Mouse (Mus musculus) neural tube, embryonic 10.5 days (tissue): Measurements from ENCODE around the gene Cxcl12.

ENCODE experiments used
- DNase-seq: peaks from one replicate; pipeline ENCODE4 v3.0.0-alpha.2; 2017; ENCODE audit warnings: low spot score; ENCODE audit errors: extremely low spot score

Gene Cxcl12

DNA sequence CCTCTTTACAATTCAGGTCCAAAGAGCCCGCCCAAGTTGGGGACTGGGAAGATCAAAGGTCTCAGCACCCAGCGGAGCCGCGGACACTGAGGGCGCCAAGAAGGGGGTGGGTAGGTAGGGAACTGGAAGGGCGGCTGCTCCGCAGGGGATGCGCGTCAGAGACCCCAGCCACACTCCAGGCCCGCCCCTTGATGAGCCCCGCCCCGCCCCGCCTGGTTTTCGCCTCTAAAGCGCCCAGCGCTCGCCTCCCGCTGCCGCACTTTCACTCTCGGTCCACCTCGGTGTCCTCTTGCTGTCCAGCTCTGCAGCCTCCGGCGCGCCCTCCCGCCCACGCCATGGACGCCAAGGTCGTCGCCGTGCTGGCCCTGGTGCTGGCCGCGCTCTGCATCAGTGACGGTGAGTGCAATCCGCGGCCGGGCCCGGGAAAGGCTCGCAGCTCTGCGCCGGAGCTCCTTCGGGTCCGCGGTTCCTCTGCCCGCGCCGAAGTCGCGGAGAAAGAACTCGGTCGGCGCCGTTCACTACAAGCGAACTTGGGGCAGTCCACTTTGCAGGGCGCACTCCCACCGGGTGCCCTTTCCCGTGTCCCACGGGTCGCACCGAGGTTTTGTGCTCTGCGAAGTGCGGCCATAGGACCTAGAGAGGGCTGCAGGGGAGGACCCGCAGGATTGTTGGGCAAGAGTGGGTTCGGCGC, at the start of gene Cxcl12:
Gene Cxcl12, plus strand, starts transcription at position 215 of the 691 bp plus-strand sequence.
- DNase-seq = peak; percentile 83

DNA sequence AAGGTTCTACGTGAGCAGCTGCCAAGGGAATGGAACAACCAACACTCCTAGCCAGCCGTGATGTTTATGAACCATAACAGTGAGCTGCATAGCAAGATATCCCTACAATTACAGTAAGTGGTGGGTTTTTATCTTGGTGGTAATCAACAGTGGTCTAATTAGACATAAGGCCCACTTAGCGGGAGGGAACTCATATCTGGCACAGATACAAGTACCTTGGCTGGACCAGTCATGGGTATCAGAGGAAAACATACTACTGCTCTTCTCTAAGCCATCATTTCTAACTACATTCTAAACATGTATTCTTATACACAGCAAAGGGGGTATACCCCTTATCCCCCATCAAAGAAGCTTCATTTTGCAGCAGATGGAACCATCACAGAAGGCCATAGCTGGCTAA, 46.3 kb upstream of the Cxcl12 start:
- DNase-seq = no peak

DNA sequence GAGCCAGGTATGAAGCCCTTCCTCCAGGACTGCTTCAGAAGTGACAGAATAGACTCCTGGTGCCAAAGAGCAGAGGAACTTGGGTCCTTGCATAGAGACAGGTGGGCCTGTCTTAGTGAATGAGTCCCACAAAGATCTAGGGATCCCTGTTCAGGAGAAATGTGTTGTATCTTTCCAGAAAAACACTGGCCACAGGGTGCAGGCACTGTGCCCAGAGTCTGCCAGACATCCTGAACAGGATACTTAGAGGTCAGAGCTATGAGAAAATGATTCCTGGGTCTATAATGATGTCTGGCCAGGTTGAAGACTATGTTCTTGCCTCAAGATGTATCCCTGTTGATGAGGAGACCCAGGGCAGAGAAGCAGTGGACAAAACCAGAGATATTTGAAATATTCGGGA, 42.0 kb upstream of the Cxcl12 start:
- DNase-seq = no peak

DNA sequence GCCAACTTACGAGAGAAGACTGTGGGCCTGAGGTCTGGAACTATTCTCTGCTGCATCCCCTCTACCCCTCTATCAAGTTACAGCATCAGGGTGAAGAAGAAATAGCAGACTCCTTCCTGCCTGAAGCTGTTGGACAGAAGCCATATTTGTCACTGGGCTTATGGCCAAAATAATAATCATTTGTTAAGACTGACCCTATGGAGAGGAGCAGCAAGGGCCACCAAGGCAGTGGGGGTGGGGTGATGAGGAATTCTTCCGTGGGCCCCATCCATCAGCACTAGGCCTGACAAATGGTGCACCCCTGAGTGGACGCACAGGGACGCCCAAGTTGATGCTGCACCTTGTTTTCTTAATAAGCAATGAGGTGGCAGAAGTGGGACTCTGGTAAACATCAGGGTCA, 38.9 kb upstream of the Cxcl12 start:
- no peak for DNase-seq

DNA sequence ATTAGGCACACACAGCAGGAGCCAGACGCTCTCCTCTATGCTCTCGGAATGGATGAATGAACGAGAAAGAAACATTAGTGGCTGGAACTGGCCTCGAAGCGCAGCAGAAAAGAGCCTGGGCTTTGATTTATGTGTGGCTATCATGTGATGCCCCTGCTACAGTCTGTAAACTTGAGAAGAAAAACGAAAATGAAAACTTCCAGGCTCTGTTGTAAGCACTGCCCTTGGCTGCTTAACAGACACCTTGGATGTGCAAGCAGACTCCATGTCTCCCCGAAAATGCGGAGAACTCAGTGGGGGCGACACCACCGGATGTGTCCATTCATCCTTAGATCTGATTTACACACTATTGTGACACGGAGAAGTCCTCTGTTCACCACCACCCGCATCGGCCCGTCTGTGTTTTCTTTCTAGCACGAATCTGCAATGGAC, 37.6 kb upstream of the Cxcl12 start:
- peak; percentile 40 for DNase-seq

DNA sequence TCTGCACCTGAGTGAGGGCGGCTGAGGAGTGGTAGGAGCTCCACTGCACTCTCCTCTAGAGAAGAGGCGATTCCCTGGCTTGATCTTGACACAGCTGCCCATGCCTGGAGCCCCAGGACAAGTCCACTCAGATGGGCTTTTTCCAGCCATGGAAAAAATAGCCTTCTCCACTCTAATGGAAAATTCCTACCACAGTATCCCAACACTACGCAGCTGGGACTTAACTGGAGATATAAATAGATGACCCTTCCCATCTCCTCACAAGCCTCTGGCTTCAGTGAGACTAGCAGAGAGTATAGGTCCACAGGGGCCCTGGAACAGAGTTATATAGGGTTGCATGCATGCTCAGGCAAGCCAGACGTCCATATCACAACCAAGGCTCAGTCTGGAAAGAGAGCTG, 33.8 kb upstream of the Cxcl12 start:
- DNase-seq = no peak

DNA sequence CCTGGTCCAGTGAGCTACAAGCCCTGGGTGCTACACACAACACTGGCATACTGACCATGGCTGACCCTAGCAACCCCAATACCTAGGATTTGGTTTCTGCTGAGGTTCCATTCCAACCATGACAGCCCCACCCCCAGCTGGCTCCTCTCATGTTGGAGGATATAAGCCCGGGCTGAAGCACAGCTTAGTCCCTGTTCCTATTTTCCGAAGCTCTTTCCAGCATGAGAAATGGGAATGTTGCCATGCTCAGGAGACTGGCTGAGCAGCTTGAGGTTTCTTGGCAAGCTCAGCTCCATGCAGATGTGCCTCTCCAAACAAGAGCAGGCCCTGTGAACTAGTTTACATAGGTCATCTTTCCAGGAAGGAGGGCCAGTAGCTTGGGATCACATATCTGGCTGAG, 30.6 kb upstream of the Cxcl12 start:
- no peak for DNase-seq

DNA sequence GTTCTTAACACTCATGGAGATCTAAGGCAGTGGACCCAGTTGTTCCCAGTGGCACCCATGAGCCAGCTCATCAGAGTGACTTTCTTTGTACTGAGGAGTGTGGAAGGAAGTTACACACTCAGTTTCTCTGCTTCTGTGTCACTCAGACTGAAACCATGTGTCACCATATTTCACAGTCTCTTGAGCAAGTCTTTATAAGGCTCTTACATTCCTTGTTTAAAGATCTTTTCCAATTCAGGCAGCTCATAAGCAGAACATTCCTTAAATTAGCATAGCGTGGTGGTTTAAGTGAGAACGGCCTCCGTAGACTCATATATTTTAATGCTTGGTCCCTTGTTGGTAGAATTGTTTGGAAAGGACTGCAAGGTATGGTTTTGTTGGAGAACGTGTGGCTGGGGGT, 27.4 kb upstream of the Cxcl12 start:
- DNase-seq = no peak

DNA sequence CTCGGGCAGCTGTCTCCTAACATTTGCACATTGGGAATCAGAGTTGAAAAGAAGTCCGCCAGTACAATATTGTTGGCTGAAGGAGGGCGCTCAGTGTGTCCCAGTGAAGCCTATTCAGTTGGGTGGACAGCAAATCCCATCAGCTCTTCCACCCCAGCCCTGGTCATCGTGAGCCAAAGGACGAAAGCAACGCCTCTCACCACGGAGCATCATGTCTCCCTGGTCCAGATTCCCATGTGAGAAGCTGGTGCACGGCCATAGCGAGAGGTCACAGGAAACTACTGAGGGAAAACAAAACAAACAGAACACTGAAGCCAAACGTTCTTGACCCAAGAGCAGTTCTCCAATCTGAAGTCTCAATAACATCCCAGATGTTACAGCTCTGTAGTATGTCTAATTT, 21.4 kb upstream of the Cxcl12 start:
- no peak for DNase-seq

DNA sequence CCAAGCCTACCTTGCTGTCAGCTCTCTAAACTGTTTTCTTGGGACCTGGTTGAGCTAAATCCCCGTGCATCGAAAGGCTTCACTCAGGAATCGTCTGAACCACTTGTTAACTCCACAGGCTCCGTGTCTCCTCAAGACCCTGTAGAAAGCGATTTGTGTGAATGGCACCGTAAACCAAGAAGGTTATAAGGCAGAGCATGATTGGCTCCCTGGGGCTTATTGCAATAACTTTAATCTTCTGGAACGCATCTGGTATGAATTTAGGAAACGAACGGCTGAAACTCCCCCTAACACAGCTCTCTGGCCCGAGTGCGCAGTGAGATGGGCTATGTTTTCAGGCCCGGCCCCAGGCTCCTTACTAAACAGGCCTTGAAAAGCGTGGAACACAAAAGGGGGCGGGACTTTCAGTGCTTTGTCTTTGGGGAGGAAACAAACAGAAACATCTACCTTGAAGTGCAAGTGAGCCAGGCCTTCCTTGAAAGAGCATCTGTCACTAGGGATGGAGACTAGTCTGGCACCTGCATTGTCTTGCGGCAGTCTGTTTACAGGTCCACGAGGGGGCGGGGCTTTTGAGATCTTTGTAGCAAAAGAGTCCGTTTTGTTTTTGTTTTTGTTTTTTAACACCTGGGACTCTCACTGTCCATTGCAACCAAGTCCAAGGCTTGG, 16.7 kb upstream of the Cxcl12 start:
- DNase-seq = peak; percentile 34

DNA sequence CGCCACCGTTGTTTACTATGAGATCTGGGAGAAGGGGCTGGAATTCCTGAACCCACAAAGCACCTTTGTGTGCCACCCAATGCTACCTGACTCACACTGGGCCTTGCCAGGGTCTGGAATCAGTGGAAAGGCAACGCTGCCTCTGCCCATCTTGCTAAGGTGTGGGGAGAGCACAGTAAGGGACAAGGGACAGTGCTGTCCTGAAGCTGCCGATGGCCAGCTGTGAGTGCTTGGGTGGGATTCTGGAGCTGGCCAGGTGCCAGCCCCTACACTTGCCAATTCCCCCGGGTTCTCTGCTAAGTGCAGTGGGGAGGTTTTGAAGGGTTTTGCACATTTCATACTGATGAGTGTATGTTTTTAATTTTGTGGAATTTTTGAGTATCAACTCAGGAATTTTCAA, 15.3 kb upstream of the Cxcl12 start:
- no peak for DNase-seq

DNA sequence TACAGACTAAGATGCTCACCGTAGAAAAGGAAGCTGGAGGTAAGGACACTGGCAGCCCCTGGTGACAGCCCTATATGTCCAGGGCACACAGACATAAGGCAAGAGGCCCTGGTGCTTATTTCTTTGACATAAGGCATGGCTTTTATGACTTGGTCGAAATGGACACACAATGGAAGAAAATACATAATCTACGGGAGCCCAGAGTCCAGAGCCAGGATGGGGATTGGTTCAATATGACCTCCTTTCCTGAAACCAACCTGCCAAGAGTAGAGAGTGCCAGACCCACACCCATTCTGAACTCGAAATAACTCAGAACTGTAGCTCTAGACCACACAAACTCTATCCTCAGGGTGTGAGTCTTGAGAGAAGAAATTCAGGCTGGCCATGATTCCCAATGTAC, 11.5 kb upstream of the Cxcl12 start:
- DNase-seq = no peak

DNA sequence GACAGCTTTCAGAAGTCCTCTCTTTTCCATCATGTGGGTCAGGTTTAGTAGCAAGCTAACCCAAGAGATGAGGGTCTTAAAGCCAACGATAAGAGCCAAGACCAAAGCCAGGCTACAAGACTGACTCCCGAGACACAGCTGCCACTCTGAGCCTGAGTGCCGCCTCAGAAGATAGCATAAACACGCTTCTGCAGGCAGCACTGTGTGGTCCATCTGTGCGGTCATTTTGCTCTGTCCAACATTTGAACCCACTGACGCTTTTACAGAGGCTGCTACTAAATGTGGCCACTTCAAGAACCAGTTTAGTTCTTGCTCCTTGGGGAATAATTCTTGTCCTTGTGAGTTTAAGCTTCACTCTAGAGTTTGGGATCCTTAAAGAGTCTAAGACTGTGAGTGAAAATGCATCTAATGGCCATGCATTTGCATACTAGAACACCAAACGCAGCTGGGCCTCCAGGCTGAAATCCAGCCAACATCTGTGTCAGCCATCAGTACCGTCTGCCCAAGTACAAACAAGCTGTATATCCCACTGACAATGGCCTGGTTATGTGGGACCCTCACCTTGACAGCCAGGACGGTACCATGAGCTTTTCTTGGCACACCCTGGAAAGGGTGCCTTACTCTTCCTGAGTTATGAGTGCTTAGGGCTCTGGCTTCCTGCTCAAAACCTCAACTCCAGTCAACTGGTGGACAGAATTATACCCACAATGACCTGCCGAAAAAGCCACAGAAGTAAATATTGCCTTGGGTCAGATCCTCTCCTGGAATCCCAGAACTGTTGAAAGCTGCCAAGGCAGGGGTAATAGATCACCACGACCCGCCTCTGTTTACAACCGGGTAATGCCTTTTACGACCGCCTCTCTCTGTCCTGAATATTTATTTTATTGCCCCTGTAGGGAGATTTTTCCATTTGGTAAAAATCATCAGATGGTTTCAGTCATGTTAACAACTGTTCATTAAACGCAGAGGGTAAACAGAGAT, 8.3 kb upstream of the Cxcl12 start:
- DNase-seq = no peak

DNA sequence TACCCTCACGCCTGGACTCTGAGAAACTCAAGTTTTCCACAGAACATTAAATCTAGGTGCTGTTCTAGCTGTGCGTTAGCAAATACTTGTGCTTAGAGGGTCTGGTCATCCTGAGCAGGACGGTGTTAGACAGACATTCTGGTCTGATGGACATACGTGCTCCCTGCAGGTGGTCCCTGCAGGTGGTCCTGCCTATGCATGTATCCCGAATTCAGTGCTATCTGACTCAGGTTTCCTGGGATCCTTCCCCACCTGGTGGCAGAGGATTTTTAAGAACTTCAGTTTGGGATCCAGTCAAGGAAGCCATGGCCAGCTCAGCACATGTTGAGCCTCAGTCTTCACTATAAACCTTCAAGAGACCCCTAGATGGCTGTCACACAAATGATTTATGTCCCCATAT, 4.8 kb upstream of the Cxcl12 start:
- no peak for DNase-seq

DNA sequence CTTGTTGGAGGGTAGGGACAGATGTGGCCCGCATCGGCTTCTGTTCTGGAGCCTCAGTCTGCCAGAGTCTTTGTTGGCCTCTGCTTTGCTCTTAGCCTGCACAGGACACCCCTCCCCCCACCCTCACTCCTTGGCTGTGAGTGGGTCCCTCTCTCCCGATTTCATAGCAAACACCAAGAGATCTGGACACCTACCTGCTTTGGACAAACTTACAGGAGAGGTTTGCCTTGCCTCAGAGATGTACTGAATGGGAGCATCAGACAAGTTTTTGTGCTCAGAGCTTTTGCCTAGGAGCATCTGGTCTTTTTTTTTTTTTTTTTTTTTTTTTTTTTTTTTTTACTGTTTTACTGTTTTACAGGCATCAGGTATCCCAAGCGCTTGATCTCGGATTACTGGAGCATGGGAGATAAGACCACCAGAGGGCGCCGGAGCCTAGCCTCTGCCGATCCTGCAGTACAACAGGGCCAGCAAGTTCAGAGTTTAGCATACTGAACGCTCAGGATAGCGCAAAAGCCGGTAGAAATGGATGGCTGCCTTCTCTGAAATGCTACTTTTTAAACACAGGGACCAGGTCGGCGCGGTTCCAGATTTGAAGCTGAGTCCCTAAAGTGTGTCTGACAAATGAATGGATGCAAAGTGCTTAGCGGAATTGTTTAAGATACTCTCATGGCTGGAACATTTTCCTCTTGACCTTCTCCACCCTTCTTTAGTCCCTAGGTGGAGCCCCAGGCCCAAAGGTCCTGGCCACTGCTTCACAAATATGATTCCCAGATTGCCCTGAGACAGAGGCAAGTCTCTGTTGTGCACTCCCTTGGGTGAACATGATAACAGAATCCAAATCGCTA, 1.5 kb upstream of the Cxcl12 start:
- peak; percentile 89 for DNase-seq

DNA sequence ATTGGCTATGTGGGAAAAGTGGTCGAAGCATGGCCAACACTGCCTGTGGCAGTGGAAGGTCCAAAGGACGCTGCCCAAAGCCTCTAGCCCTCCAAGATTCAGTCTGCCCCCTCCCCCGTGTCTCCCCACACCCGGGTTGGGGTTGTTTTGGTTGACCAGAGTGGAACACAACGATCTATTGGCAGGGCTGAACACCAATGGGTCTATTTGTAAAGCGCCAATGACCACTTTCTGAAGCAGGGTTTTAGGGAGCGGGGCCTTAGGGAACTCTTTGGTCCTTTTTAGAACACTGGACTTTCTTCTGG, 957 bp upstream of the Cxcl12 start:
- no peak for DNase-seq

DNA sequence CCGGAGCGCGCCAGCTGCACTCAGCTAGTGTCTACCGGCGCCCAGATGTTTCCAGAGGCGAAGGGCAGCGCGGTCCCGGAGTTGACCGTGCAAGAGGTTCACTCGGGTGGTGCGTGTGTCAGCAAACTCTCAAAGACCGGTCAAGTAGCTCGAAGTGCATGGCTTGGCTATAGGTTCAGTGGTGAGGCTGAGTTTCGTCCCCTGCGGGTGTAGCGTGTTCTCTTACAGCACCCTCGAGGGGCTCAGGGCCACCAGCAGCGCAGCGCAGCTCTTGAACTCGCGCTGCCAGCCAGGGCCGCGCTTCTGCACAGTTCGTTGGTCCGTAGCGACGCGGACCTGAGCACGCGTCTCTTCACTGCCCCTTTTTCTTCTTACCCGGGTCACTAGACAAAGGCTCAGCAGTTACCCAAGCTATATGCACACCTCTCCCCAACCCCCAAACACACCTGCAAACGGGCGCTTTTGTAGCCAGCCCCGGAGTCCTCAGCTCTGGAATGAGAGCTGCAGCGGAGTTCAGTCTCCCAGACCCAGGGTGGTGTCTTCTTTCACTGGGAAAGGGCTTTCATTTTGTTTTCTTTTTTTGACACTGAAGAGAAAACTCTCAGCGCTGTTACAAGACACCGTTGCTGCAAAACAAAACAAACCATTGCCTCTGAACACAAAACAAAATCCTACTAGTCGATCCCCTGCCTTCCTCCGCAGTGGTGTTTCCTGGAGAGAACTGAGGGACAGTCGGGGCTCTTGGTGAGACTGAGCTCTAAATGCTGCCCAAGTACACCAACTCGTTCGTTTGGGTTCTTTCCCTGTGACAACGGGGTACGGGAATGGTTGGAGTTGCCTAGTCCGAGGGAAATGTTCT, 945 bp downstream of the Cxcl12 start:
- DNase-seq = peak; percentile 71

DNA sequence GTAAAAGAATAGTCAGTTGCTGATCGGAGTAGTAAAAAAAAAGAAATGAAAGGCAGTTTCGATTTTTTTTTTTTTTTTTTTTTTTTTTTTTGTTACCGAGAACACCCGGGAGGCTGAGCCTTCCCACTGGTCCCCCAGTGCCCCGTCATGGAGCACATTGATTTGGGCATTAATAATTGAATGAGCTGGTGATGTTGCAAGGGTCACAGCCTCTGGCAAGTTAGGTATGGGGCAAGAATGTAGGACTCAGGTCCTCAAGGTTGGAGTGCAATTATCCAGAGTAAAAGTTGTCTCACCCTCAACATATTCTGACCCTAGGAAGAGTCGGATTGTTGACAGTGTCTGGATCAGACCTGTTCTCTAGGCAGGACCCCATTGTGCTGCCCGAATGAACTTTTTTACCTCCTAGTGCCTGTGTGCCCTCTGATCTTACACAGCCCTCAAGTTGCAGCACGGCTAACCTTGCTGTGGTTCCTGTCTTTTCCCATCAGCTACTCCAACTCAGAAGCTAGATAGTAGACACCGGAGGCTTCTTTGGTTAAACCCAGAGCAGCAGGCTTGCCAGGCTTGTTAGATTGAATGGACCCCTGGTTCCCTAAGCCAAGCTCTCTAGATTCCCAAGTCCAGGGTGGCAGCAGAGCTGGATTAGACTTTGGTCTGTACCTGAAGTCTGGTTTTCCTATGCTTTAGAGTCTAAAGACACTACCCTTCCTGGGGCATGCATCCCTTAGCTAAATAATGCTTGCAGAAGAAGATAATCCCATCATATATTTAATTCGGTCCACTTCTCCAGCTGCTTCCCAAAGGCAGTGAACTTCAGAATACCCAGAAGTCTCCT, 1.8 kb downstream of the Cxcl12 start:
- peak; percentile 29 for DNase-seq

DNA sequence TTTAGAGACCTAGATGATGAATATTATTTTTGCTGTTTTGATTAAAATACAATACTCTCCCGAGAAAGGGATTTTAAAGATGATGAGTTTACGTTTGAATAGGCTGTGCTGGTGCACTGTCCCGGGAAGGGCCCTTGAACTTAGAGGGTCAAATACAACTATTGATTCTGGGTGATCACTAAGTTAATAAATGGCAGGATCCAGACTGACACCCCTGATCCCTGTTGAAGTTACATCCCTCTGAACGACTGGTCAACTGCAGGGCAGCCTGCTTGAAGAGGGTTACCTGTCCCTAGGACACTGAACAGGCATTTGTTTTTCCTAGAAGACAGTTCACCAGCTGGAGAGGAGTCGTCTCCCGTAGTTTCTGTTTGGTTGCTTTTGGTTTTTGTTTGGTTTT, 4.0 kb downstream of the Cxcl12 start:
- no peak for DNase-seq

DNA sequence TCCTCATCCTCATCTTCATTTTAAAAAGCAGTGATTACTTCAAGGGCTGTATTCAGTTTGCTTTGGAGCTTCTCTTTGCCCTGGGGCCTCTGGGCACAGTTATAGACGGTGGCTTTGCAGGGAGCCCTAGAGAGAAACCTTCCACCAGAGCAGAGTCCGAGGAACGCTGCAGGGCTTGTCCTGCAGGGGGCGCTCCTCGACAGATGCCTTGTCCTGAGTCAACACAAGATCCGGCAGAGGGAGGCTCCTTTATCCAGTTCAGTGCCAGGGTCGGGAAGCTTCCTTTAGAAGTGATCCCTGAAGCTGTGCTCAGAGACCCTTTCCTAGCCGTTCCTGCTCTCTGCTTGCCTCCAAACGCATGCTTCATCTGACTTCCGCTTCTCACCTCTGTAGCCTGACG, 5.5 kb downstream of the Cxcl12 start:
- peak; percentile 91 for DNase-seq
